Mouse (Mus musculus): ENCODE data around the gene Lingo1. TPM values are rescaled to one million over a fixed set of nuclear protein-coding genes. Genes with fewer than 3 reads are reported as not detected.

Gene Lingo1
- total and polyA plus RNA-seq, 3 experiments: not detected

DNA sequence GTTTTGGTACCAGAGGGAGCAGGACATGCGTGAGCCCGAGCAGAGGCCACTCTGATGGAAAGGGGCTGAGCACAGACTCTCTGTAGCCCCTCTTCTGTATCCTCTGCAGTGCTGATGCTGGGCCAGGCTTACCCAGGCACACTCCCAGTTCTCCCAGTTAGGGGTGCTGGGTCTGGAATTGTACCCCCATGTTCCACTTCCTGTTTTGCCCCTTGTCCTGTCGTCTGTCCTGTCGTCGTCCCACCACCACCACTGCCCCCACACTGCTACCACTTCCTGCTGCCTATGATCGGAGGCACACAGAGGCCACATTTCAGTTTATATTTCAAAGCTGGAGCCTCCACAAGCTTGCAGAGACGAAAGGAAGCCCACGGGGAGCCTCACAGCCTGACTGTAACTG is 213.6 kb downstream of the Lingo1 start:
- Histone ChIP-seq H3K27ac (ENCODE audit: insufficient read depth, low read depth) (no peak overlapping the region), H3K36me3 (replicated peaks in 1 of 2; ENCODE audit: control insufficient read depth in 1 of 2, insufficient read depth in 1 of 2, low read length in 1 of 2) (no peaks in the 10 kb centered on the region), H3K4me3 (replicated peaks in 1 of 3; ENCODE audit: low read depth in 2 of 3, low read length in 2 of 3, poor library complexity in 1 of 3) (no peak overlapping the region), H3K27me3 (replicated peaks) (peaks cover 2% of the 10 kb centered on the region), H3K4me1 (ENCODE audit: control insufficient read depth in 1 of 2, insufficient read depth in 2 of 2) (peaks cover 0 to 28% of the 10 kb centered on the region in 2 experiments; a peak in 2 of 4 replicates), H3K9me3 (replicated peaks; ENCODE audit: low read length) (no peaks in the 10 kb centered on the region), H3K4me2 (ENCODE audit: insufficient read depth, low read depth, poor library complexity, severe bottlenecking) (no peak overlapping the region), H3K79me2 (replicated peaks; ENCODE audit: control insufficient read depth, extremely low read depth, insufficient read depth, poor library complexity, severe bottlenecking) (no peaks in the 10 kb centered on the region), H3K9ac (ENCODE audit: insufficient read depth, low read depth) (no peak overlapping the region)
- DNase-seq (ENCODE audit: extremely low read depth): no peak
- TF ChIP-seq MYC (IDR thresholded peaks at IDR 0.05; ENCODE audit: low read depth, low read length) (no peak), USF1 (IDR thresholded peaks at IDR 0.05; ENCODE audit: low read depth, low read length) (no peak), IRF4 (IDR thresholded peaks at IDR 0.05; ENCODE audit: low read depth, low read length) (no peak), JUN (IDR thresholded peaks at IDR 0.05; ENCODE audit: insufficient read depth, low read depth, low read length) (no peak), GABPA (IDR thresholded peaks at IDR 0.05; ENCODE audit: insufficient replicate concordance, low read depth, low read length) (no peak), MAX (IDR thresholded peaks at IDR 0.05; ENCODE audit: low read length) (no peak), JUND (conservative IDR thresholded peaks at IDR 0.05; ENCODE audit: low read depth, low read length) (no peak), EP300 (IDR thresholded peaks at IDR 0.05; ENCODE audit: low read length) (no peak)
- in situ Hi-C loops (cut with MboI; ENCODE audit: low pct_ligation_motif_present, low pct_unique_long_range_greater_than_20kb, low sequenced_read_pairs) (no loop called here), dilution Hi-C loops (cut with MboI; ENCODE audit: extremely low pct_ligation_motif_present, extremely low pct_unique_long_range_greater_than_20kb, low sequenced_read_pairs) (no loop called here)

- Histone ChIP-seq H3K27ac (ENCODE audit: insufficient read depth, low read depth) (no peak overlapping the region), H3K36me3 (replicated peaks in 1 of 2; ENCODE audit: control insufficient read depth in 1 of 2, insufficient read depth in 1 of 2, low read length in 1 of 2) (no peaks in the 10 kb centered on the region), H3K4me3 (replicated peaks in 1 of 3; ENCODE audit: low read depth in 2 of 3, low read length in 2 of 3, poor library complexity in 1 of 3) (no peak overlapping the region), H3K79me2 (replicated peaks; ENCODE audit: control insufficient read depth, extremely low read depth, insufficient read depth, poor library complexity, severe bottlenecking) (no peaks in the 10 kb centered on the region), H3K4me2 (ENCODE audit: insufficient read depth, low read depth, poor library complexity, severe bottlenecking) (no peak overlapping the region), H3K9me3 (replicated peaks; ENCODE audit: low read length) (no peaks in the 10 kb centered on the region), H3K9ac (ENCODE audit: insufficient read depth, low read depth) (no peak overlapping the region), H3K4me1 (ENCODE audit: control insufficient read depth in 1 of 2, insufficient read depth in 2 of 2) (peaks cover 0 to 23% of the 10 kb centered on the region in 2 experiments; a peak in 2 of 4 replicates), H3K27me3 (replicated peaks) (peaks cover 2% of the 10 kb centered on the region)
- TF ChIP-seq MXI1 (IDR thresholded peaks at IDR 0.05; ENCODE audit: low read depth, low read length) (no peak), MEF2A (IDR thresholded peaks at IDR 0.05; ENCODE audit: borderline replicate concordance, low read depth, low read length) (no peak), IRF4 (IDR thresholded peaks at IDR 0.05; ENCODE audit: low read depth, low read length) (no peak), TBP (conservative IDR thresholded peaks at IDR 0.05; ENCODE audit: low read depth, low read length) (no peak), SIN3A (IDR thresholded peaks at IDR 0.05; ENCODE audit: low read length) (no peak)
- dilution Hi-C loops (cut with MboI; ENCODE audit: extremely low pct_ligation_motif_present, extremely low pct_unique_long_range_greater_than_20kb, low sequenced_read_pairs): no loop called here
- in situ Hi-C loops (cut with MboI; ENCODE audit: low pct_ligation_motif_present, low pct_unique_long_range_greater_than_20kb, low sequenced_read_pairs): no loop called here
- no peak for DNase-seq (ENCODE audit: extremely low read depth)
Measured at GRCm38 (mm10) chr9:56581700-56582099, 214.6 kb downstream of the Lingo1 start.

- Histone ChIP-seq H3K9me3 (replicated peaks; ENCODE audit: low read length) (no peaks in the 10 kb centered on the region), H3K79me2 (replicated peaks; ENCODE audit: control insufficient read depth, extremely low read depth, insufficient read depth, poor library complexity, severe bottlenecking) (no peaks in the 10 kb centered on the region), H3K27me3 (replicated peaks) (peaks cover 4% of the 10 kb centered on the region), H3K36me3 (replicated peaks in 1 of 2; ENCODE audit: control insufficient read depth in 1 of 2, insufficient read depth in 1 of 2, low read length in 1 of 2) (no peaks in the 10 kb centered on the region), H3K27ac (ENCODE audit: insufficient read depth, low read depth) (no peak overlapping the region), H3K4me2 (ENCODE audit: insufficient read depth, low read depth, poor library complexity, severe bottlenecking) (no peak overlapping the region), H3K9ac (ENCODE audit: insufficient read depth, low read depth) (no peak overlapping the region), H3K4me3 (replicated peaks in 1 of 3; ENCODE audit: low read depth in 2 of 3, low read length in 2 of 3, poor library complexity in 1 of 3) (no peak overlapping the region), H3K4me1 (ENCODE audit: control insufficient read depth in 1 of 2, insufficient read depth in 2 of 2) (peaks cover 0 to 16% of the 10 kb centered on the region in 2 experiments; a peak in 2 of 4 replicates)
- TF ChIP-seq MYC (IDR thresholded peaks at IDR 0.05; ENCODE audit: low read depth, low read length) (no peak), HCFC1 (IDR thresholded peaks at IDR 0.05; ENCODE audit: low read depth, low read length) (no peak), JUND (conservative IDR thresholded peaks at IDR 0.05; ENCODE audit: low read depth, low read length) (no peak), SMC3 (IDR thresholded peaks at IDR 0.05; ENCODE audit: low read depth, low read length) (no peak), RCOR1 (conservative IDR thresholded peaks at IDR 0.05; ENCODE audit: low read depth, low read length) (no peak), POLR2AphosphoS2 (IDR thresholded peaks at IDR 0.05; ENCODE audit: low read depth, low read length) (no peak), MAZ (IDR thresholded peaks at IDR 0.05; ENCODE audit: low read depth, low read length) (no peak), ZMIZ1 (IDR thresholded peaks at IDR 0.05; ENCODE audit: low read depth, low read length) (no peak), IRF4 (IDR thresholded peaks at IDR 0.05; ENCODE audit: low read depth, low read length) (no peak), CHD2 (IDR thresholded peaks at IDR 0.05; ENCODE audit: low read length) (no peak), USF2 (conservative IDR thresholded peaks at IDR 0.05; ENCODE audit: low read depth, low read length) (no peak), UBTF (IDR thresholded peaks at IDR 0.05; ENCODE audit: low read depth, low read length) (no peak), MAFK (IDR thresholded peaks at IDR 0.05; ENCODE audit: insufficient replicate concordance, low read length) (no peak), KAT2A (IDR thresholded peaks at IDR 0.05; ENCODE audit: insufficient replicate concordance, low read length) (no peak), MAX (IDR thresholded peaks at IDR 0.05; ENCODE audit: low read length) (no peak), CTCF (conservative IDR thresholded peaks at IDR 0.05 in 1 of 2, IDR thresholded peaks at IDR 0.05 in 1 of 2; ENCODE audit: low read depth in 2 of 2, low read length in 2 of 2) (no peak), NELFE (IDR thresholded peaks at IDR 0.05; ENCODE audit: low read depth, low read length) (no peak), MEF2A (IDR thresholded peaks at IDR 0.05; ENCODE audit: borderline replicate concordance, low read depth, low read length) (no peak), E2F4 (IDR thresholded peaks at IDR 0.05; ENCODE audit: insufficient replicate concordance, low read depth, low read length) (no peak)
- DNase-seq (ENCODE audit: extremely low read depth): no peak
- dilution Hi-C loops (cut with MboI; ENCODE audit: extremely low pct_ligation_motif_present, extremely low pct_unique_long_range_greater_than_20kb, low sequenced_read_pairs): no loop called here
- in situ Hi-C loops (cut with MboI; ENCODE audit: low pct_ligation_motif_present, low pct_unique_long_range_greater_than_20kb, low sequenced_read_pairs): no loop called here
Measured at GRCm38 (mm10) chr9:56581016-56581415, 215.3 kb downstream of the Lingo1 start.
